Mouse (Mus musculus) 3134 (cell line): Measurements from ENCODE around the gene Olfr972.
"Not testable (repeated sequence)": the region's sequence is repeated elsewhere in the genome, so short reads cannot be mapped to it uniquely, and the experiment has no call there.

ENCODE experiments used
- DNase-seq: peaks from one replicate; pipeline ENCODE4 v3.0.0-alpha.2; 2011; ENCODE audit warnings: low spot score; ENCODE audit not compliant: insufficient read length; ENCODE audit errors: extremely low read depth

The Olfr972 gene

DNA sequence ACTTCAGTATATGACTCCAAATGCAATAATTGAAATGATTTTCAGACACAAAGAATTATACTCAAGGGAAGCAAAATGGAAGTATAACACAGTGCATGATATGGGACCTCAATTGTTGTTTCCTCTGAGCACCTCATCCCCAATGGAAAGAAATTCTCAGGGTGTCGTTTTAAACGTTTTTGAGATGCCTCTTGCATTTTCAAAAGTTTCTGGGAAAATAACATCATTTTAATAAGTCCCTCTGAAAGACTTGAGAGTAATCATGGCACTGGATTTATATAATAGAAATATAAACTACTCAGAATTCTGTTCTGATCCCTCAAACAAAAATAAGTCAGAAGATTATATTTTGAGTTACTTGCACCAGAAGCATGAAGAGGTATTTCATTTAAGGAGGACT is at the start of gene Olfr972:
Gene Olfr972, plus strand, starts transcription at position 301 of the 400 bp plus-strand sequence.
- no peak for DNase-seq

DNA sequence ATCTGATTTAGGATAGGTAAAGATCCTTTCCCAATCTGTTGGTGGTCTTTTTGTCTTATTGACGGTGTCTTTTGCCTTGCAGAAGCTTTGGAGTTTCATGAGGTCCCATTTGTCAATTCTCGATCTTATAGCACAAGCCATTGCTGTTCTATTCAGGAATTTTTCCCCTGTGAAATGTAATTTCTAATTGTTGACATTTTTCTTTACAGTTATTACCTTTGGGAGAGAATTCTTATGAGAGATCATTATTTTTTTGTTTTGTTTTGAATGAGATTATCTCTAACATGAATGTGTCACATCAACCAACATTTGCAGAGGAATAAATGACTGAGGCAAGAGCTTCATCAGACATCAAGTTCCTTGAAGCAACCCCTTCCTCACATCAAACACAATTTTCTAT is 29.6 kb upstream of the Olfr972 start, which contains the start of gene Olfr971:
Gene Olfr971, plus strand, starts transcription at position 301 of the 400 bp plus-strand sequence.
- DNase-seq = not testable (repeated sequence)

DNA sequence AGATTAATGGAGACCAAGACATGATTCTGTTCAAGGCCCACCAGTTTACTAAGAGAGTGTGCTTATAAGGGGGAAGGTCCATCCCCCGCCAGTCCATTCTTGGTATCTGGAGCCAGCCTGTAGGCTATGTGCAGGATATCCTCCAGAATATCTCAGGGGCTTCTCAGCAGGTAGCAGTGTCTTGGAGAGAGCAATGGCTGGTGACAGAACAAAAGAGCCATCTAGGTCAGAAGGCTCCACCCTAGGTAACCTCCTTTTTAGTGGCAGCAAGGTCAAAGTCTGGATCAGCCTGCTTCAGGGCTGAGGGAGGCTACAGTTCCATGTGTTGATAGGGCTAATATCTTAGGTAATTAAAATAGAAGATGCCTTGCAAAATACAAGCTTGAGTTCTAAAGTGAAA is 5.8 kb downstream of the Olfr972 start:
- not testable (repeated sequence) for DNase-seq

DNA sequence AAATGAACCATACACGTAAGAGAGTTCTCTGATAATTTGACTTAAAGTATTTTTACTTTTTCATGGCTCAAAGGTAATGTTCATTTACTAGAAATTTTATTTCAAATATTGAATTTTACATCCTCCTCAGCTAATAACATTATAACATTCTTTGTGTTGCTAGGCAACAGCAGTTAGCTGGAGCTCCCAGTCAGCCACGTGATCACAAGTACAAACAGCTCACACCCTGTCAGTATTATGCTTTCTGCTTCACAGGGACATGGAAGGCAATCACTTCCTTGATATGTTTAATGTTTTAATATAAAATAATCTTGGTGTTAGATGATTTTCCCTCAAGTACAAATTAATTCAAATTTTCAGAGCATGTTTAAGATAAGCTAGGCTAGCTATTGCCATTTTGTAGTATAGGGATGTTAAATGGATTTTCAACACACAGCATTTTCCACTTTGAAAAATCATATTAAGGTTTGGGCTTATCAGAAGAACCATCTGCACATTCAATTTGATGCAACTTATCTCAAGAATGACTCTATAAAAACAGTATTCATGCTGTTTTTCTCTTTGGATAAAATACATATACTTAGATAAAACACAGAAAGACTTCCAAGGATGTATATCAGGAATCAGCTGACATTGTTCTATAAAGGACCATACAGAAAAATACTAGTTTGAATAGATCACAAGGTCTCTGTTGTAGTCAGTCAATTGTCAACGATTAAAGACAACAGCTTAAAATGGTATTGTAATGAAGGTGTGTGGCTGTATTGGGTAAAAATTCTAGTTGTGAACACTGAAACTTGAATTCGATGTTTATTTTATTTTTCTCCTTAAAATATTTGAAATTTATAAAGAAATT is 11.5 kb downstream of the Olfr972 start:
- DNase-seq = not testable (repeated sequence)

DNA sequence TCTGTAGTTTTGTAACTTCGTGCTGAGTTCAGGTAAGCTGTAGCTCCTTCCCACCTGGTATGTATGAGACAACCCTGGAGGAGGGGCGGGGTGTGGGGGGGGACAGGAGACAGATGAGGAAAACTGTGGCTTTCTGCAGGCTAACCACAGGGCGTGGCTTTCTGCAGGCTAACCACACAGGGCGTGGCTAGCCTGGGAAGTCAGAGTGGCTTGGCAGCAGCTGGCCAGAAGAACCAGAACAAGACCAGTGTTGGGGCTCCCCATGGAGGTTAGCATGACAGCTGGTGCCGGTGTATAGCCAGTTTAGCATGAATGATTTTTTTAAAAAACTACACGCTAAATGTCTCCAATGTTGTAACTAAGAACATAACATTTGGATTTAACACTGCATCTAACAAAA is 38.9 kb downstream of the Olfr972 start:
- DNase-seq = peak; percentile 6

DNA sequence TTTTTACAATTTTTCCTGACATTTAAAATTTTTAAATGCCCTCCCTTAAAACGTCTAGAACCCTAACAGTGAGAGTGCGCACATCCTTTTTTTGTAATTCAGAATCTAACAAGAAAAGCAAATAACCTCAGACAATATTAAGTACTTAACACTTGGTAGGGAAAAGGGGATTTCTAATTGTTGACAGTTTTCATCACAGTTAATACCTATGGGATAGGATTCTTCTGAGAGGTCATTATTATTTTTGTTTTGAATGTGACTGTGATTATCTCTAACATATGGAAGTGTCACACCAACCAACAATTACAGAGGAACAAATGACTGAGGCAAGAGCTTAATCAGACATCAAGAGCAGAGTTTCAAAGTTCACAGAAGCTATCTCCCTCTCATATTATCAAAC is 40.8 kb downstream of the Olfr972 start, which contains the start of gene Olfr229:
Gene Olfr229, plus strand, starts transcription at position 301 of the 400 bp plus-strand sequence.
- no peak for DNase-seq

DNA sequence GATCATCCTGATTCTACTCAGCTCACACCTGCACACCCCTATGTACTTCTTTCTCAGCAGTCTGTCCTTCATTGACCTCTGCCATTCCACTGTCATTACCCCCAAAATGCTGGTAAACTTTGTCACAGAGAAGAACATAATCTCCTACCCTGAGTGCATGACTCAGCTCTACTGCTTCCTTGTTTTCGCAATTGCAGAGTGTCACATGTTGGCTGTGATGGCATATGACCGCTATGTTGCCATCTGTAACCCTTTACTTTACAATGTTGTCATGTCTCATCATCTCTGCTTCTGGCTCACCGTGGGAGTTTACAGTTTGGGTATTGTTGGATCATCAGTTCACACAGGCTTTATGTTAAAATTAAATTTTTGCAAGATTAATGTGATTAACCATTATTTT is 43.7 kb downstream of the Olfr972 start:
- no peak for DNase-seq
